Mouse (Mus musculus) skeletal muscle tissue, adult 2 months (tissue): ENCODE results near the gene Emid1.

Source experiments
- DNase-seq: peaks from one replicate; pipeline ENCODE4 v3.0.0-alpha.2; 2012; ENCODE audit warnings: low read depth, low spot score

Gene Emid1

GRCm38 (mm10) chr11:5064282-5065055 lies 87.6 kb downstream of the Emid1 start:
- no peak for DNase-seq

GRCm38 (mm10) chr11:5063561-5064281 lies 88.3 kb downstream of the Emid1 start:
- DNase-seq = no peak

GRCm38 (mm10) chr11:5062860-5063505 lies 89.1 kb downstream of the Emid1 start:
- no peak for DNase-seq

- DNase-seq = no peak
Measured at GRCm38 (mm10) chr11:5062326-5062725, 89.7 kb downstream of the Emid1 start.

- DNase-seq = peak; percentile 89
Measured at GRCm38 (mm10) chr11:5061413-5062139, 90.5 kb downstream of the Emid1 start.

- DNase-seq = no peak
Measured at GRCm38 (mm10) chr11:5060756-5061412, 91.2 kb downstream of the Emid1 start.

- no peak for DNase-seq
Measured at GRCm38 (mm10) chr11:5059704-5060156, 92.3 kb downstream of the Emid1 start.

GRCm38 (mm10) chr11:5059230-5059629 lies 92.8 kb downstream of the Emid1 start:
- no peak for DNase-seq

- no peak for DNase-seq
Measured at GRCm38 (mm10) chr11:5058783-5059182, 93.3 kb downstream of the Emid1 start.

- no peak for DNase-seq
Measured at GRCm38 (mm10) chr11:5057856-5058641, 94.0 kb downstream of the Emid1 start, which contains the start of gene Rasl10a. Gene Rasl10a, plus strand, starts transcription at chr11:5058128.

GRCm38 (mm10) chr11:5057541-5057855 lies 94.6 kb downstream of the Emid1 start:
- DNase-seq = no peak

GRCm38 (mm10) chr11:5057064-5057463 lies 95.0 kb downstream of the Emid1 start:
- DNase-seq = no peak
